Mouse (Mus musculus): ENCODE data around the gene Cnih4.

Cnih4 gene

GRCm38 (mm10) chr1:181211403-181211919 lies 67.0 kb downstream of the Cnih4 start:
- DNase-seq (ENCODE audit: low read depth, low spot score), result peak; percentile 44

- peak; percentile 86 for DNase-seq (ENCODE audit: low read depth, low spot score)
These were observed 67.6 kb downstream of the Cnih4 start, which contains the start of gene Wdr26 for GRCm38 (mm10) chr1:181211920-181212633. Gene Wdr26, minus strand, starts transcription at chr1:181212001.

- DNase-seq (ENCODE audit: low read depth, low spot score), result no peak
These were observed 70.0 kb downstream of the Cnih4 start for GRCm38 (mm10) chr1:181214296-181215035.

GRCm38 (mm10) chr1:181216315-181216714 lies 71.8 kb downstream of the Cnih4 start:
- DNase-seq (ENCODE audit: low read depth, low spot score), result peak; percentile 44

Data from ZHBTc4 (cell line).